Mouse (Mus musculus) intestine, embryonic 15.5 days (tissue): ENCODE data around the gene Bmp4. TPM values are rescaled to one million over a fixed set of nuclear protein-coding genes. Genes with fewer than 3 reads are reported as not detected.

Experiments
- ATAC-seq: fragments of 200-750 bp; cut with Nextera tagmentation; 2 replicates; pipeline ENCODE4 v1.8.0; 2017; ENCODE audit warnings: moderate TSS enrichment, moderate library complexity
- H3K27ac ChIP-seq: fragments of 300-500 bp; sonication (generic); 2 replicates; pipeline ENCODE4 v1.5.1; 2015; ENCODE audit warnings: mild to moderate bottlenecking, inconsistent platforms
- H3K27me3 ChIP-seq: fragments of 300-500 bp; sonication (generic); replicated peaks from 2 replicates; pipeline ENCODE4 v1.6.1; 2015; ENCODE audit warnings: inconsistent platforms
- H3K36me3 ChIP-seq: fragments of 300-500 bp; sonication (generic); 2 replicates; pipeline ENCODE4 v1.6.1; 2015; ENCODE audit warnings: inconsistent platforms
- H3K4me1 ChIP-seq: fragments of 300-500 bp; sonication (generic); replicated peaks from 2 replicates; pipeline ENCODE4 v1.6.1; 2015; ENCODE audit warnings: inconsistent platforms
- H3K4me2 ChIP-seq: fragments of 300-500 bp; sonication (generic); replicated peaks from 2 replicates; pipeline ENCODE4 v1.6.1; 2015; ENCODE audit warnings: mild to moderate bottlenecking, inconsistent platforms
- H3K4me3 ChIP-seq: fragments of 300-500 bp; sonication (generic); replicated peaks from 2 replicates; pipeline ENCODE4 v1.5.1; 2015; ENCODE audit warnings: inconsistent platforms
- H3K9ac ChIP-seq: fragments of 300-500 bp; sonication (generic); 2 replicates; pipeline ENCODE4 v1.6.1; 2015; ENCODE audit warnings: inconsistent platforms
- H3K9me3 ChIP-seq: fragments of 300-500 bp; sonication (generic); 2 replicates; pipeline ENCODE4 v1.6.1; 2016; ENCODE audit warnings: inconsistent platforms
- WGBS: fragments of 180-500 bp; shearing (Covaris S2); methylation state at CpG from one replicate; pipeline ENCODE4 v1.1.7; 2015; 5-methylcytosine and 5-hydroxymethylcytosine counted together
- polyA plus RNA-seq: library from polyadenylated mRNA; unstranded; fragments of >200 nt; fragmentation: Nextera tagmentation; extraction: Ambion mirVana; gene quantifications from 2 replicates; pipeline ENCODE4 v1.2.1, GENCODE M21; 2015

Gene Bmp4
- polyA plus RNA-seq, 1 experiment from 2014 or later = 65.6 TPM

DNA sequence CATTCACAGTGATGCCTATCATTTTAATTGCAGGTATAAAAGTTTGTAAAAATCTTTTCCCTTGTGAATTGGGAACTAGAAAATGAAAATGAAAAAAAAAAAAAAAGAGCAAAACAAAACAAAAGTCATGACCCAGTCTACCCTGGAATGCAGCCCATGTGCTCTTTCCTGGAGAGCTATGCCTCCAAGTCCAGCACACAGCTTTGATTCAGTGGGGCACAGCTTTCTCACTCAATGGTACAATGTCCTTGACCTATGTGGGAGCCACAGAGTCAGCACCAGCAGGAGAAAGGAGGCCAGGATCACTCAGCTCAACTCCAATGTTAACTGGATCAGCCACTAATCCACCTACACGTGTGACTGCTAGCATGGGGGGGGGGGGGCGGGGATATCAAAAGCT lies 9.5 kb upstream of the Bmp4 start:
- H3K27me3 ChIP-seq = peaks cover 19% of the 10 kb centered on the region; the same call in 1 of the 2 replicates
- H3K4me3 ChIP-seq = no peak overlapping the region
- 76% methylated on average over 2 of the region's 2 CpGs for WGBS
- no peak overlapping the region for H3K4me2 ChIP-seq
- H3K4me1 ChIP-seq = peaks cover 7% of the 10 kb centered on the region; the same call in 1 of the 2 replicates
- no peak for ATAC-seq
- no peaks in the 10 kb centered on the region for H3K9me3 ChIP-seq
- no peak overlapping the region for H3K9ac ChIP-seq
- no peak overlapping the region for H3K27ac ChIP-seq
- H3K36me3 ChIP-seq = no peaks in the 10 kb centered on the region

DNA sequence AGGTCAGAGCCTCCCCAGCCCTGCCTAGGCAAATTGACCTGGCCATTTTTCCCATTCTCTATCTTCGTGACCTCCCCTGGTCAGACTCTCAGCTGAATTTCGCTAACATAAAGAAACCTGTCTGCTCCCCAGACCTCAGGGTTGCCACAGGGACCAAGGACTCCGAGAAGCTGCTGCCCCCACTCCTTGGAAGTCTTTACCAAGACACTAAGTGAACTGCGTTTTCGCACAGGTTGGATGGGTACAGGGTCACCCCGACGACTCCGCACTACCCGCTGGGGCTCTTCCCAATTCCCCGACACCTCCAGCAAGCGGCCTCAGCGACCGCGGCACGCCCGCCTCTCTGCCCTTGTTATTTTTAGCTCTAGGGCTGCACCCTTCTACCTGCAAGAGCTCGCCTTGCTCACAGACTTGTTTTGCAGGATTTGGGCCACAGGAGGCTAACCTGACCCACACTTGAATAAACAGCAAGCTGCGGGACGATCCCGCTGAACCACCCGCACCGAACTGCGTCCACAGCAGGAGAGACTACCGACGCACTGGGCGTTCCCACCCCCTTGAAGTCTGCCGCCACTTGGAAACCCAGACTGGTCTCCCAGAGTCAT lies 7.7 kb upstream of the Bmp4 start:
- Histone ChIP-seq H3K4me2 (peak overlapping the region; percentile 58), H3K9ac (0 out of 2 replicates have a peak overlapping the region, but pooled peaks have one; percentile 10), H3K4me1 (peaks cover 7% of the 10 kb centered on the region; the same call in 1 of the 2 replicates), H3K27me3 (peaks cover 19% of the 10 kb centered on the region; the same call in 1 of the 2 replicates), H3K36me3 (no peaks in the 10 kb centered on the region), H3K4me3 (peak overlapping the region; percentile 24), H3K27ac (no peak overlapping the region), H3K9me3 (no peaks in the 10 kb centered on the region)
- peak; percentile 55; the same call in 1 of the 2 replicates for ATAC-seq
- 10% methylated on average over 27 of the region's 27 CpGs for WGBS

DNA sequence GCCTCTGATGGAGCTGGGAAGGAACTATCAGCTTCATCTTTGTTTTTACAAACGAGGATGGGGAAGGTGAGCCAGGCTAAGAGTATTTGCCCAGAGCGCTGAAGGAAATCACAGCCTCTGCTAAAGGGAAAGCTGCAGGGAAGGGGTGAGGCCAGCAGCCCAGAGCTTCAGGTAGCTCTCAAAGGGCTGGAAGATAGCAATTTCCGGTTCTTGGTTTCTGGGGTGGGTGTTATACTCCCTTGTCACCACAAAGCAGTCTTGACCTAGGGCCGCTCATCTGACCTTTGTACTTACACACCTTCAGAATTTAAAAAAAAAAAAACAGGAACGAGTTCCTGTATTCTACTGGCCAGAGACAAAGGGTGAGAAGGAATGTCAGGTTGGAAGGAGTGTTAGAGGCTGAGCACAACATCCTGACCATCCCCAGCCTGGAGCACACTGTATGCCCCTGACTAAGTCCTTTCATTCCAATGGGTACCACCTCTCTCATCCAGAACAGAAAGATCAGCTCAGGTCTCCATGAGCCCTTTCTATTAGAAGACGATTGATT lies 1.2 kb upstream of the Bmp4 start:
- H3K4me3 ChIP-seq = no peak overlapping the region
- WGBS = 52% methylated on average over 6 of the region's 6 CpGs
- no peak overlapping the region for H3K27ac ChIP-seq
- no peaks in the 10 kb centered on the region for H3K36me3 ChIP-seq
- no peaks in the 10 kb centered on the region for H3K9me3 ChIP-seq
- peaks cover 10% of the 10 kb centered on the region for H3K4me1 ChIP-seq
- ATAC-seq = no peak
- H3K9ac ChIP-seq = no peak overlapping the region
- H3K4me2 ChIP-seq = no peak overlapping the region
- peaks cover 18% of the 10 kb centered on the region for H3K27me3 ChIP-seq

DNA sequence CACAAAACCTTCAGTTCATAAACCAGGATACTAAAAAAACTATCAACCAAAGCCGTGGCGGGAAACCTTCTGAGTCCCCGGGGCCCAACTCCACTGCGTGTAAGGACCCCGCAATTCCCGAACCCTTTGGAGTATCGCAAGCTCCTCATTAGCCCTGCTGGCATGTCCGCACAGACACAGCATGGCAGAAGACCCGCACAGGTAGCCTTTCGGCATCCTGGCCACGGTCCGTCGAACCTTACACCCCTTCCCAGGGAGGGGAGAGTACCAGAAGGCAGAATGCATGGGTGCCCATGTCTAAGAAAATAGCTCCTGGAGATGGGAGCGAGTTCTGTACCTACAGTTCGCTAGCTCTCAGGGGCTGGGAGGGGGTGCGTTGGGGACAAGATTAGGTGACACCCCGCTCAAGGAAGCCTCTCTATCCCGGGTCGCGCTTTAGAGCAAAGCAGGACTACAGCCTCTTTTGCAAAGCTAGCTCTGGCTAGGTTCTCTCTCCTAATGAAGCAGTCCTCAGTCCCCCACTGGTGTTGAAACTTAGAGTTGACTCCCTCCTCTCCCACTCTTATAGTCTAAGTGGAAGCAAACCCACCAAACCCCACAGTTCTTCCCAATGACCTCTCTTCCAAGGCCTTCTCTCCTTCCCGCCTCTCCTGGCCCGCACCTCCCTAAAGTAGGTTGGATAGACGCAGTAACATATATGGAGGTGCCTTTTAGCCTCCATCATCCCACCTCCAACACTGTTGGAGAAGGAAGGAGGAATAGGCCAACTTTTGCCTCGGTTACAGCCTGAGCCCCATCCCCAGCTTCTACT lies 826 bp downstream of the Bmp4 start:
- Histone ChIP-seq H3K4me2 (peak overlapping the region; percentile 78), H3K27ac (peak overlapping the region; percentile 88), H3K9ac (peak overlapping the region; percentile 63), H3K36me3 (no peaks in the 10 kb centered on the region), H3K4me1 (peaks cover 10% of the 10 kb centered on the region), H3K27me3 (peaks cover 21% of the 10 kb centered on the region), H3K4me3 (peak overlapping the region; percentile 53), H3K9me3 (no peaks in the 10 kb centered on the region)
- 4% methylated on average over 24 of the region's 24 CpGs for WGBS
- no peak for ATAC-seq

DNA sequence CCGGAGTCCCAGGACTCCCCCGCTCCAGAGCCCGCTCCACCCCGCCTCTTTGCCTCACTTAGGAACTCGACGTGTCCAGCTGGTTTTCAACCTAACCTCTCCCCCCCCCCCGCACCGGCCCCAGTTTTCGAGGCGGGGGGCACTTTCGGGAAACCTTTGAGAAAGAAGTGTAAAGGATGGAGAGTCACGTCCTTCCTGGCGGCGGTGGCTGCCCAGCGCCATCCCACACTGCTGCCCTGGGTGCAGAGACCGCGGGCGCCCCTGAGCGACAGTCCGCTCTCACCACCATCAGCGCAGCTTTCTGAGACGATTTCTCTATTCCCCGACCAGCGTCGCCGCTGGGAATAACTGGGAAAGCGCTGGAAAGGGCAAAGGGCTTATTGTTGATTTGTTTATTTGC lies 1.8 kb downstream of the Bmp4 start:
- H3K36me3 ChIP-seq = peaks cover 3% of the 10 kb centered on the region; the same call in 1 of the 2 replicates
- no peaks in the 10 kb centered on the region for H3K9me3 ChIP-seq
- peaks cover 25% of the 10 kb centered on the region for H3K27me3 ChIP-seq
- H3K27ac ChIP-seq = peak overlapping the region; percentile 88
- H3K4me3 ChIP-seq = peak overlapping the region; percentile 53
- peaks cover 10% of the 10 kb centered on the region for H3K4me1 ChIP-seq
- H3K9ac ChIP-seq = peak overlapping the region; percentile 59
- ATAC-seq = no peak
- WGBS = under 1% methylated on average over 27 of the region's 27 CpGs
- H3K4me2 ChIP-seq = peak overlapping the region; percentile 78

DNA sequence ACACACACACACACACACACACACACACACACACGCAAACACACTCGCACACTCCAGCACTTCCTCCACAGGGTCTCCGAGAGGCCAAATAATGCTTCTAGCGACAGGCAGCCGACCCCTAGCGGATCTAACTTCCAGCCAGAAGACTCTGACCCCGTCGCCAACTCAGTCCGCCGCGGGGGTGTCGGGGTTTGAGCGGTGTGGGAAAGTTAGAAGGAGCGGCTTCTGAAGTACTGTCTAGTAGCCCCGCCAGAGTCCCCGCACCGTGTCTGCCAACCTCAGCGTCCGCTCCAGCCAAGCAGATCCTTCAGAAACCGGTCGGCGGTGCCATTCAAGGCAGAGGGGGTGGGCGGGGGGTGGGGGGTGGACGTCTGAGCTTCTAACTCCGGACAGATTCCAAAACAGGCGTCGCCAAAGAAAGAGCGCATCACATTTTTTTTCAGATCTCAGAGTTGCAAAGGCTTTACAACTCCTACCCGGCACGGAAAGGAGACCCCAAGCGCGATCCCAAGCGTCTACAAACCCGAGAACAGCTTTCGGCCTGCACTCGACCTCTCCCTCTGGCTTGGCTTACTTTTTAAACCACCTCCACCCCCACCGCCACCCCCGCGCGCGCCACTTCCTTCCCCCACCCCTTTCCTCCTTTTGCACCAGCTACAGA lies 2.5 kb downstream of the Bmp4 start:
- H3K4me2 ChIP-seq = peak overlapping the region; percentile 78
- H3K27ac ChIP-seq = peak overlapping the region; percentile 88
- H3K4me3 ChIP-seq = peak overlapping the region; percentile 53
- H3K9me3 ChIP-seq = no peaks in the 10 kb centered on the region
- peaks cover 25% of the 10 kb centered on the region for H3K27me3 ChIP-seq
- ATAC-seq = peak; percentile 33
- H3K36me3 ChIP-seq = peaks cover 3% of the 10 kb centered on the region; the same call in 1 of the 2 replicates
- under 1% methylated on average over 41 of the region's 41 CpGs for WGBS
- H3K4me1 ChIP-seq = peaks cover 10% of the 10 kb centered on the region
- H3K9ac ChIP-seq = peak overlapping the region; percentile 59

DNA sequence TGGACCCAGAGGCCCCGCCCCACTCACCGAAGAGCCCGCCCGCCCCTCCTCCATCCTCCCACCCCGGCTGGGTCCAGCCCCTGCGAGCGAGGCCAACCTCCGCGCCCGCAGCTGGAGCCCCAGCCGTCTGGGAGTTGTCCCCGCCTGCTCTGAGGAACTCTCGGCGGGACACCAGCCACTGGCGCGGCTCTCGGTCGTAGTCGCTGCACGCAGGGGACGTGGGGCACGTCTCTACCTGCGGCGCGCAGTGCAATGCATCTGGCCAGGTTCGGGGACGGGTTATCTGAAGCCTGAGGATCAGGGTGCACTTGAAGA lies 3.2 kb downstream of the Bmp4 start:
- peaks cover 25% of the 10 kb centered on the region for H3K27me3 ChIP-seq
- peak overlapping the region; percentile 78 for H3K4me2 ChIP-seq
- H3K9me3 ChIP-seq = no peaks in the 10 kb centered on the region
- under 1% methylated on average over 27 of the region's 27 CpGs for WGBS
- H3K9ac ChIP-seq = peak overlapping the region; percentile 59
- peak overlapping the region; percentile 88 for H3K27ac ChIP-seq
- ATAC-seq = peak; percentile 90
- peak overlapping the region; percentile 53 for H3K4me3 ChIP-seq
- peaks cover 3% of the 10 kb centered on the region; the same call in 1 of the 2 replicates for H3K36me3 ChIP-seq
- H3K4me1 ChIP-seq = peaks cover 10% of the 10 kb centered on the region

DNA sequence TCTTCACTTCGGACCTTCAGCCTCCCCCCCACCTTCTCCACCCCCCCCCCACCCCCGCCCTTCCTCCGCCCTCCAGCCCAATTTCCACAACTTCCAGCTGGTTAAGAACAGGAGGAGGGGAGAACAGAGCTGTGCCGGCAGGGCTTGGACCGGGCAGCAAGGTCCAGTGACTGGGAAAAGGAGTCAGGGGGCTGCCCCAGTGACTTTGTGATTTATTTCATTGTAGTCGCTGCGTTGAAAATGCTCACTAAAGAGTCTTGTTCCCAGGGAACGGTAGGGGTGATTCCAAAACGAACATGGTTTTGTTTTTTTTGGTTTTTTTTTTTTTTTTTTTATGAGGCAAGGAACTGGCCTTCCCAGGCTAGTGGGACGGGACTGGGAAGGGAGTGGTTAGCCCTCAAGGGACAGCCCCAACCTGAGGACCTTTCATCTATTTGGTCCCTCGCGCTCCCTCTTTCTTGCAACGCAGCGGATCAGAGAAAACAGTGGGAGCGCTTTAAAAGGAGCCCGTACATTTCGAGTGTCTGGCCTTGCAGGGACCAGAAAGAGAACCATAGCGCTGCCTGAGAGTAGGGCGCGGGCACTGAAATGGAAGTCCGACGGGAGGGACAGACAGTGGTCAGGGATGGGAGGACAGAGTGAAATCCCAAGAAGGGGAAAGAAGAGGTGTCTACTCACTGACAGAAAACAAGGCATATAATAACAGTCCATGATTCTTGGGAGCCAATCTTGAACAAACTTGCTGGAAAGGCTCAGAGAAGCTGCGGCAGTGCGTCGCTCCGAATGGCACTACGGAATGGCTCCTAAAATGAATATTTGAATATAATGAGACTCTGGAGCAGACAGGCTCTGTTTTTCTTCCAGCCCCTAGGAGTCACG lies 3.8 kb downstream of the Bmp4 start:
- H3K4me2 ChIP-seq = peak overlapping the region; percentile 78
- ATAC-seq = peak; percentile 10
- H3K4me1 ChIP-seq = peaks cover 10% of the 10 kb centered on the region
- peaks cover 3% of the 10 kb centered on the region; the same call in 1 of the 2 replicates for H3K36me3 ChIP-seq
- H3K4me3 ChIP-seq = peak overlapping the region; percentile 53
- H3K9me3 ChIP-seq = no peaks in the 10 kb centered on the region
- H3K27ac ChIP-seq = peak overlapping the region; percentile 88
- peaks cover 25% of the 10 kb centered on the region for H3K27me3 ChIP-seq
- H3K9ac ChIP-seq = peak overlapping the region; percentile 21
- 1% methylated on average over 28 of the region's 28 CpGs for WGBS

DNA sequence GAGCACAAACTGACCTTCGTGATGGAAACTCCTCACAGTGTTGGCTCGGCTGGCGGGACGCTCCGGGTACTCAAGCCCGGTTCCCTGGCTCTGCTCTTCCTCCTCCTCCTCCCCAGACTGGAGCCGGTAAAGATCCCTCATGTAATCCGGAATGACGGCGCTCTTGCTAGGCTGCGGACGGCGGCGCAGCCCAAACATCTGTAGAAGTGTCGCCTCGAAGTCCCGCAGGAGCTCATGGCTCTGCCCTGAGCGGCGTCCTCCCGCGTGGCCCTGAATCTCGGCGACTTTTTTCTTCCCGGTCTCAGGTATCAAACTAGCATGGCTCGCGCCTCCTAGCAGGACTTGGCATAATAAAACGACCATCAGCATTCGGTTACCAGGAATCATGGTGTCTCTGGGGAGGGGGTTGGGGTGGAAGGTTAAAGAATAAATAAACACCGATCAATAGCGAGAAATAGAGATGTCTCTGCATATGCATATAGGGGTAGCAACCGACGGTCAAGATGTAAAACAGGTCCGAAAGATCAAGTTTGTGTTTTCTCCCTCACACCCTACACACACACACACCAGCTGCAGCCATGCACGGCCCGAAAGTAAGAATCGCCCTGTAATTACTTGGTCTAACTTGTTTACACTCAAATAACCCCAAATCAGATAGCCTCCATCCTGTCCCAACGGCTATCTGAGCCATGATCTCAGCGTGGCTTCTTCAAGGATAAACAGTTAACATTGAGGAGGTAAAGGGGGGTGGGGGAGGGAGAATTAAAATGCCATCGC lies 4.6 kb downstream of the Bmp4 start:
- H3K27ac ChIP-seq = peak overlapping the region; percentile 45
- H3K36me3 ChIP-seq = peaks cover 3% of the 10 kb centered on the region; the same call in 1 of the 2 replicates
- H3K9me3 ChIP-seq = no peaks in the 10 kb centered on the region
- H3K4me1 ChIP-seq = peaks cover 13% of the 10 kb centered on the region
- peak overlapping the region; percentile 53 for H3K4me3 ChIP-seq
- ATAC-seq = no peak
- H3K4me2 ChIP-seq = peak overlapping the region; percentile 78
- H3K9ac ChIP-seq = peak overlapping the region; percentile 52
- under 1% methylated on average over 39 of the region's 39 CpGs for WGBS
- H3K27me3 ChIP-seq = peaks cover 25% of the 10 kb centered on the region

DNA sequence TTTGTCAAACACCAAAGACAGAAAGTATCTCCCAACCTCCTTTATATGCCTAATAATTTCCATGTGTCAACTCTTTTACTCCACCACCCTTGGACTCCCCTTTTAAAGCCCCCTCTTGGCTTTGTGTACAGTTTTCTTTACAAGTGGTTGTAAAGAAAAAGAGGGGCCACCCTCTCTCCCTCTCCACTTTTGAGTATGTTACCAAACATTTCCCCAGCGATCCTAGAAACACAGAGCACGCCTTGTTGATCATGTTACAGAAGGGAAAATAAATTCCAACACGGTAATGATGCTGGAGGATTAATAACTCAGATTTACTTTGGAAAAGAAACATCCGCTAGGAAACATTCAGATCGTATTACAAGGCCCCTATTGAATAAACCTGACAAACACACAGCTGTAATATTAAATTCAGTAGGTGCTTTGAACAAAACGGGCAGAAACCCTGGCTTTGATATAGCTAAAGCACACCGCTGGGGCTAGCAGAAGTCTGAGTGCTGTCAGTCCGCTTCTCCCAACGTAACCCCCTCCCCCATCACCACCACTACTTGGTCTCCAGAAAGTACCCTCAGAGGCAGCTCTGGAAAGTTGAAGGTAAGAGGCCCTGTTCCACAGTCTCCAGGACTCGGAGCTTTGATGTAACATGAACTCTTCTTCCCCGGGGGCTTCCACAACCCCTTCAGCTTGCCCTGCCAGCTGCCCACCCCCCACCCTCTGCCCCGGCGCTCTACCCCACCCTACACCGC lies 5.3 kb downstream of the Bmp4 start:
- peak overlapping the region; percentile 53 for H3K4me3 ChIP-seq
- H3K27ac ChIP-seq = peak overlapping the region; percentile 45
- no peak for ATAC-seq
- peaks cover 12% of the 10 kb centered on the region for H3K4me1 ChIP-seq
- peaks cover 20% of the 10 kb centered on the region for H3K27me3 ChIP-seq
- H3K4me2 ChIP-seq = peak overlapping the region; percentile 78
- 12% methylated on average over 14 of the region's 14 CpGs for WGBS
- H3K36me3 ChIP-seq = peaks cover 3% of the 10 kb centered on the region; the same call in 1 of the 2 replicates
- H3K9me3 ChIP-seq = no peaks in the 10 kb centered on the region
- H3K9ac ChIP-seq = peak overlapping the region; percentile 52
